Mouse (Mus musculus) gastrocnemius, postnatal 14 days (tissue): ENCODE results near the gene Dlg2. TPM values are rescaled to one million over a fixed set of nuclear protein-coding genes. Genes with fewer than 3 reads are reported as not detected.

Source experiments
- DNase-seq: peaks from one replicate; pipeline ENCODE4 v3.0.0; 2021; ENCODE audit warnings: mixed read lengths
- intact Hi-C: fragments of 180-260 bp; cut with DNase I; formaldehyde crosslinking; loops from one replicate; pipeline ENCODE4 v1.15.1; 2025; ENCODE audit warnings: low total_unique reads
- total RNA-seq, 2 experiments: library from RNA; stranded (reverse); gene quantifications; 2 replicates each; pipeline ENCODE4 v1.2.3; 2021

The Dlg2 gene
- total RNA-seq, 2 experiments from 2014 or later: 0.51 to 0.69 TPM

GRCm38 (mm10) chr7:91790949-91791564 lies 1314.6 kb downstream of the Dlg2 start:
- no peak for DNase-seq
- intact Hi-C loops: no loop called here

DNA sequence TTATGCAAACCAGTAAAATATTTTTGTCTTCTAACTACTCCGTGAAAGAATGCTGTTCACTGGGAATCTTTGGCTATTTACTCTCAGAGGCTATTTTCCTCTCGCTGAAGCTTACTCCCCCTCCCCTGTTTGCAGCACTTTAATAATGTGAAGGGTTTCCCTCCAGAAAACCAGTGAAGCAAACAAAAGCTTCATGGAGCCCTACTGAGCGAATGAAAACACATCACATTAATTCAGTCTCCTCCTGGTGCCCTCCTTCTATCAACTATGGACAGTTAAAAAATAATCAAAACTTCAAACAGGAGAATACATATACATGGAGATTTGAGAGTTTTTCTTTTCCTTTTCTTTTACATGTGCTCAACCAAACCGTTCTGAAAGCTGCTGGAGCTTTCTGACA lies 1330.2 kb downstream of the Dlg2 start:
- DNase-seq: no peak
- intact Hi-C loops: no loop called here

DNA sequence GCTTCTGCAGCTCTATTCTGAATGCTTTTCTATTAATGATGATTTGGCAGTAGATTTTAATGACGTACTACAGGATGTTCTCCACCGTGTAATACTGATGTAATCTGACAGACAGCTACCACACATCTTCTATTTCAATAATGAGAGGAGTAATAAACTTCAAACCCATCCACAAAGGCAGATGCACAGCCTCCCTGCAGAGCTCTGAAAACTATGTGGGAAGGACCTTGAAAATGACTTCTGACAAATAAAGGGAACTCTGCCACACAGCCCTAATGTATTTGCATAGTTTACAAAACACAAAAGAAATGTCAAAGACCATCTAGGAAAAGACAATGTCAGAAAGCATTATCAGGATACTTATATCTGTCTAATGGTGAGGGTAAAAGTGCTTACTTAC lies 1334.3 kb downstream of the Dlg2 start:
- intact Hi-C loops: no loop called here
- DNase-seq: no peak

GRCm38 (mm10) chr7:91818004-91818403 lies 1341.5 kb downstream of the Dlg2 start:
- no peak for DNase-seq
- intact Hi-C loops: no loop called here

DNA sequence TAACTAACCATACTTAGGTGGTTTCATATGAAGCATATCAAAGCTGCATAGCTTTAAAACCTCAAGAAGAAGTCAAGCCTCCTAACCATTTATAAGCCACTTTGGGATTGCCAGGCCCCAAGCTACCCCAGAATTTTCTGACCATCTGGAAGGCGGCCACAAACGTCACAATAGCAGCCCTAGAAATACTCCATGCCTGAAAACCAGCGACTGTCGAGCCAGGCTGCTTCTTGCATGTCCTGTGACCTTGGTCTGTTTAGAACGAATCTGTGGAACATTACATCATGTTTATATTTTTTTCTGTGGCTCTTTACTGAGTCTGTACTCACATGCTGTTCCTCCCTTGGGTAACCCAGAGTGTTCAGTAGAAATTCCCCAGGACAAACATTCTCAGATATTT lies 1355.7 kb downstream of the Dlg2 start:
- intact Hi-C loops: no loop called here
- DNase-seq: no peak

GRCm38 (mm10) chr7:91845723-91846122 lies 1369.3 kb downstream of the Dlg2 start:
- intact Hi-C loops: no loop called here
- DNase-seq: no peak

DNA sequence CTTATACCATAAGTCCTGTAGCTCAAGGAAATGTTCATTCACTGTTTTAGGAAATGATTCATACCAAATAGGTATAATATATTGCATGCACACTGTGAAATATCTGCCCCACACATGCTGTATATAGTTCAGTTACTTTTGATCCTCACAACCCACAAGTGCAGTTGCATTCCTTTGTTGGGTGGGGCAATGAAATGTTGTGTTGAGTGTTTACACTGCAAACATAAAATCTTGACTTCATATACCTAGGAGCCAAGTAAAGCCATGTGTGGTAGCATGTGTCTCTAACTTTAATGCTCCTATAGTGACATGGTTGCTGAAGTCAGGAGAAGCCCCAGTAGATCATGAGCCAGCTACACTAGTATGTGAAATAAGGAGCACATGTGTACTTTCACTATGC lies 1372.9 kb downstream of the Dlg2 start:
- no peak for DNase-seq
- intact Hi-C loops: no loop called here

DNA sequence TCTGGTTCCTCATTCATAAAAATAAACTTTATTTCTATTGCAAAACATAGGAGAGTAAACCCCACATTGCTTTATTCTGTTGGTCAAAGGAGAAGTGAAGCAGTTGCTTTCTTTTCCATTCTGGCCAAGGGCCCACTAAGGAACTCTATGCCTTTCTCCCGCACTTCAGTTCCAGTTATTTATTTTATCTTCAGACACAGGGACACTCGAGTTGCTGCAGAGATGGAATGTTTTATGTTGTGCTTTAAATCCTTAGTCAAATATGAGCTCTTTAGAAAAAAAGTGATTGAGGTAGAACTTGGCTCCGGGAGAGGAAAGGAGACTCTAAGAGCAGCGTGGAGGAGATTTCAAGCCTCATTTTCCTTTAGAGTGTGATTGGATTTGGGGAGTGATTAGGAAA lies 1377.2 kb downstream of the Dlg2 start:
- intact Hi-C loops: no loop called here
- no peak for DNase-seq

- intact Hi-C loops: no loop called here
- DNase-seq: no peak
Observed at GRCm38 (mm10) chr7:91856931-91857330, 1380.5 kb downstream of the Dlg2 start.

DNA sequence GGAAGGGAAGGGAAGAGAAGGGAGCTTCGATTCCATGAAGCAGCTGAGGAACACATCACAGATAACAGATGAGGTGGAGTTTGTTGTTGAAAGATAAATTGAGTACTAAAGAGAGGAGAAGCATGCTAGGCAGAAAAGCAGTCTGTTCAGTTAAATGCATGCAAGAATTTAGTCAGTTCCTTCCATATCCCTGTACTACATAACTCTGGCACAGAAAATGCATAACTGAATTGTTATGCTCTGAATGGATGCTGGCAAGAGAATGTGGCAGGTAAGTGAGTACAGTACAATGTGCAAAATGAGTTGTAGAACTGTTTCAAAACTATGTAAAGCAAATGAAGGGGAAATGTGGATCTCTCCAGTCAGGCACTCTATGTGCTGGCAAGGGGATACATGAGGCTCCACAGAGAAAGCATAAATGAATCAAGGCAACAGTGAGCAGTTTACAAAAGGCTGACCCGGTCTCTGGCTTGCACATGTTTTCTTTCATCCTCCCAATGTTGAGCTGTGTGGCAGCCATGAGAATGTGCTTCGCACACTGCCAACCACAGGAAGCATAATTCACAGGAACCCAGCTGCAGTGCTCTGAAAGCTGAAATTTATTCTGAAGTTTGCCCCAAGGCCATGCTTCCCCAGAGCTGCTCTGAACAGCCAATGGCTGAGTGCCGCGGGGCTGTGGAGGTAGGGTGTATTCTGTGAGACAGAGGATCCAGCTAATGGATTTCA lies 1386.5 kb downstream of the Dlg2 start:
- DNase-seq: no peak
- intact Hi-C loops: no loop called here

DNA sequence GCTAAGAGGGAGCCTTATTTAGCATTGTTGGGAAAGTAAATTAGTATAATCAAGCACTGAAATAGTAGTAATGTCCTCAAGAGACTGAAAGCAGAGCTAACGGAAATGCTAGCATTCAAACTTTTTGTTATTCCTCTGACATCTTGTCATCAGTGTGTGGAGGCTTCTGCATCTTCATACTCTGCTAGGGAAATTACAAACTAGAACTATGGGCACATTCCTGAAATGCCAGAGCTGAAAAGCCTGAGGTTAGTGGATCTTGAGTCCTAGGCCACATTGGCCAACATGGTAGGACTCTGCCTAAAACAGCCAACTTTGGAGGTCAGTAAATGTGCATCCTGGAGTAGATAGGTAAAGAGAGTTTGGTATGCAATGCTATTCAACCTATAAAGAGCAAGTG lies 1392.4 kb downstream of the Dlg2 start:
- DNase-seq: no peak
- intact Hi-C loops: no loop called here

DNA sequence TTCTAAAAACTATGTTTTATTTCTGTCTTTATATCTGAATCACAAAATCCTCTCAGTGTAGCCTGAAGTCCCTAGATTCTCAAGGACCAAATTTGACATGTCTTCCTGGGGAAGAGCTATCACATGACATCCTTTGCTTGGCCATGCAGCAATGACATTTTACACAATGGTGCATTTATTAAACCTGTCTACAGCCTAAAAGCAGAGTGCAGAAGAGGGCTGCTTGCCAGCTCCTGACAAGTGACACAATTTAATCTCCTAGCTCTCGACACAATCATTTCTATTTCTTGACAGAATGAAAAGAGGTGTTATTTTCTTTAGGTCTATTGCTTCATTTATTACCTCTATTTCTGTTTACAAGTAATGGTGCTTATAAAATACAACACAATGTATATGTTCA lies 1400.4 kb downstream of the Dlg2 start:
- intact Hi-C loops: no loop called here
- no peak for DNase-seq

GRCm38 (mm10) chr7:91877804-91878203 lies 1401.3 kb downstream of the Dlg2 start:
- DNase-seq: no peak
- intact Hi-C loops: no loop called here

- intact Hi-C loops: no loop called here
- DNase-seq: no peak
Observed at GRCm38 (mm10) chr7:91886336-91886735, 1409.9 kb downstream of the Dlg2 start.

DNA sequence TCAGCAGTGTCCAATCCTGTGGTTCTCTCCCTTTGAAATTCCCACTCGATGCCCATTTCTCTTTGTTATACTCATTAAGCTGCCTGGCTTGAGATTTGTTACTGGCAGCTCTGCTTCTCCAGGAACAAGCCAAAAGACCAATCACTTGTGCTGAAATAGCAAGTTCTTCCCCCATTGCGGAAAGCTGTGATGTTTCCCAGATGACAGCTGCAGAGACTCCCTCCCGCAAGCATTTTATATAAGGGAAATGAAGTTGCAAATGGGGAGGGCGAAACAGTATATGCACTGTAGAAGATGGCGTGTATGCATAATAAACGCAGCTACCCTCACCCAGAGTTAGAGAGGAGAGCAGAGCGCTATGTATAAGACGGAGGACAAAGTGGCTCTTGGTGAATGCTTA lies 1417.5 kb downstream of the Dlg2 start:
- intact Hi-C loops: no loop called here
- DNase-seq: no peak

- no peak for DNase-seq
- intact Hi-C loops: no loop called here
Observed at GRCm38 (mm10) chr7:91896935-91897334, 1420.5 kb downstream of the Dlg2 start.

DNA sequence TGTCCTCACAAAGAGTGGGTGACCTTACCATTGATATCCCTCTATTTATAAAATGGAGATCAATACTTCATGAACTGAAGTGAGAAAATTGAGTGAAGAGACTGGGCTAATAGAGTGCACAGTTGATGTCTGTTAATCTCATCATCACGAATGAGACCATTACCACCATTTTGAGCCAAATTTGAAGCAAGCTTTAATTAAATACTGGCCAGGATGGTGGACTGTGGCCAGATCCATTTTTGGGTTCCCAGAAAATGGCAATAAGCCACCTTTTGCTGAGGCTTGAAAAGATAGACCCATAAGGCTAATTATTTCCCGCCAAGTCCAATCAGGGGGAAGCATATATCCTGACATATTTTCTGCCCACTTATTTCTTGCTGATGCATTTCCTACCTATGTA lies 1421.0 kb downstream of the Dlg2 start:
- no peak for DNase-seq
- intact Hi-C loops: no loop called here

- intact Hi-C loops: no loop called here
- no peak for DNase-seq
Observed at GRCm38 (mm10) chr7:91902503-91902902, 1426.0 kb downstream of the Dlg2 start.

GRCm38 (mm10) chr7:91916809-91917208 lies 1440.3 kb downstream of the Dlg2 start:
- intact Hi-C loops: no loop called here
- DNase-seq: no peak

GRCm38 (mm10) chr7:91919099-91919498 lies 1442.6 kb downstream of the Dlg2 start:
- DNase-seq: no peak
- intact Hi-C loops: no loop called here

DNA sequence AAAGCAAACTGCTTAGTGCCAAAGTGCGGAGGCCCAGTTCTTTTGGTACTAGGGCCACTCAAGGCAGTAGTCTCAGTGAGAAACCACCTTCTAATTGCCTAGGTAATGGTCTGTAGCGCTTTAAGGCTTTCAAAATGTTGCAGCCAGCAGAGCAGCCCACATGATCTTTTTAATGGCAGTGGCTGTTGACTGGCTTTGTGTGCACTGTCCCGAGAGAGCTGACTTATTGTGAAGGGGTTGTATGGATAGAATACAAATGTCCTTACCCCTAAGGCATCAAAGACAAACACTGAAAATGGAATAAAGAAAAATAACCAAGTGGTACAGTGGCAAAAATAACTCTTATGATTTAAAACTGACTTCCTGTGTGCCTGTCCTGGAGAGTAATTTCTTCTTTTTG lies 1443.3 kb downstream of the Dlg2 start:
- intact Hi-C loops: no loop called here
- DNase-seq: no peak
